Mouse (Mus musculus): Measurements from ENCODE around the gene Spon1.

GRCm38 (mm10) chr7:113903939-113904338 is 138.1 kb downstream of the Spon1 start:
- no peak for TF ChIP-seq EP300 (IDR thresholded peaks at IDR 0.05; ENCODE audit: insufficient read depth, low read depth, low read length)
- no peak for TF ChIP-seq CTCF (IDR thresholded peaks at IDR 0.05)

All from heart, adult 2 months (tissue).